Mouse (Mus musculus): Measurements from ENCODE around the gene Frmd4b.
A peak's percentile ranks its signal among the peaks of the same experiment; 100 is the strongest.

Frmd4b gene

GRCm38 (mm10) chr6:97363846-97364245 lies 253.5 kb downstream of the Frmd4b start:
- DNase-seq (ENCODE audit: low read depth, low spot score) = no peak

DNA sequence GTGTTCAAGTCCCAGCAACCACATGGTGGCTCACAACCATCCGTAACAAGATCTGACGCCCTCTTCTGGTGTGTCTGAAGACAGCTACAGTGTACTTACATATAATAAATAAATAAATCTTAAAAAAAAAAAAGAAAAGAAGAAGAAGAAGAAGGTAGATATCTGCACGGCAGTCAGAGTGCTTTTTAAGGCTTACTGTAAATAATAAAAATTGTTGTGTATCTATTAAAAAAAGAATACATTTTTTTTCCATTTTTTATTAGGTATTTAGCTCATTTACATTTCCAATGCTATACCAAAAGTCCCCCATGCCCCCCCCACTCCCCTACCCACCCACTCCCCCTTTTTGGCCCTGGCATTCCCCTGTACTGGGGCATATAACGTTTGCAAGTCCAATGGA lies 259.7 kb downstream of the Frmd4b start:
- peak; percentile 39 for DNase-seq (ENCODE audit: low read depth, low spot score)

DNA sequence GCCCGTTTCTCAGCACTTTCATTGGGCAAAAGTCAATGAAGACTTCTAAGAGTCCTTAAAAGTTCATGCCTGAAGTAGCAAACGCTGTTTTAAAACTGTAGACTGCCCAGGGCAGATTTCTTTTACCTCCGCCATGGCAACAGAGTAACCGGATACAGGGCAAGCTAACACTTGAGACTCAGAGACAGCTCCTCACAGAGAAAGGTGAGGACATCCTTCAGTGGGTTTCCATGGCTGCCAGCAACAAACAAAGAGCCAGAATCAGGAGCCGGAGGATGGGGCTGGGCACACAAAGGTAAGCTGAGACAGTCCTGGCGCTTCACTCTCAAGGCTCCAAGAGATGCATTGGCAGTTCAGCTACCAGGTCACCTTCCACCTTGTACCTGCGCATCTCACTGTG lies 260.7 kb downstream of the Frmd4b start:
- DNase-seq (ENCODE audit: low read depth, low spot score) = peak; percentile 35

DNA sequence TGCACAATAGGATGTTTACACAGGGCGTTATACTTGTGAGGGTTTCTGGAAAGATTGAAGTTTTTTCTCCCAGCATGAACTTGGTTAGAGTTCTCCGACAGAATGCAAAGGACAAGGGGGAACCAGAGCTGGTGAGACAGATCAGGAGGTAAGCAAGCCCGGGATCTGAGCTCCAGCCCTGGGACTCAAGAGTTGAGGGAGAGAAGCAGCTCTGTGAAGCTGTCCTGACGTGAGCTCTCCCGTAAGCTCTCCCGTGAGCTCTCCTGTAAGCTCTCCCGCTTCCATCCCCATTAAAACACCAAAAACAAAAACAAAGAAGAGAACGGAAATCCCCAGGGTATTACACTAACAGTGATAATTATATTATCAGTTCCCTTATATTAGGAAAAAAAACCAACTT lies 262.2 kb downstream of the Frmd4b start:
- DNase-seq (ENCODE audit: low read depth, low spot score) = peak; percentile 7

DNA sequence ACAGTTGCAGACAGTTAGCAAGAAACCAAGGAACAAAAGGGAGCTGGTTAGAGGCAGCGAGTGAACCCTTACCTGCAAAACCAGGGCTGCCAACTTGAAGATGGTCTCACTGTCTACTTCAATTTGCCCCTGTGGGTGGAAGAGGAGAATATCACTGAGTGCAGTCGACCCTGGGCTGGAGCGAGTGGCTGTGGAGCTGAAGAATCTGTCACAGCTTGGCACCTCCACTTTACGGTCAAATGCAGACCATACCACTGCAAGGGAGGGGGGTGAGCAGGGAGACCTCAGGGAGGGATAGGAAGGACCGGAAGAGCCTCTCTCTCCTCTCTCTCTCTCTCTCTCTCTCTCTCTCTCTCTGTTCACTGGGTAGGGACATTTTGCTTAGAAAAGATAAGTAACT lies 263.4 kb downstream of the Frmd4b start:
- peak; percentile 13 for DNase-seq (ENCODE audit: low read depth, low spot score)

DNA sequence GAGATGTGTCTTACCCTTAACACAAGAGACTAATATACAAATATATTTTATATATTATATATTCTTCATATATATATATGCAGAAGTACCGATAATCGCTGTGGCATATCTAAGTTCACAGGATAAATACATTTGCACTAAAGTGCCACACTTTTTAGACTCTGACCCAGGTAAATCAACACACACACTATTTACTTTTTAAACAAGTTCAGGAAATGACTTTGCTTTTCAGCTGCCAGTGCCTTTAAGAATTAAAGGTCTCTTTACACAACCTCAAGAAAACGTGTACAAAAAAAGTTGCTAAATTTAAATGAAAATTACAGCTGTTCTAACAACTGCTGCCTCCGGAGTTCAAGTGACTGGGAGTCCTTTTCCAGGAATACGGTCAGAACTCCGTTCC lies 264.0 kb downstream of the Frmd4b start:
- no peak for DNase-seq (ENCODE audit: low read depth, low spot score)

- peak; percentile 31 for DNase-seq (ENCODE audit: low read depth, low spot score)
Measured at GRCm38 (mm10) chr6:97352505-97353154, 264.7 kb downstream of the Frmd4b start.

DNA sequence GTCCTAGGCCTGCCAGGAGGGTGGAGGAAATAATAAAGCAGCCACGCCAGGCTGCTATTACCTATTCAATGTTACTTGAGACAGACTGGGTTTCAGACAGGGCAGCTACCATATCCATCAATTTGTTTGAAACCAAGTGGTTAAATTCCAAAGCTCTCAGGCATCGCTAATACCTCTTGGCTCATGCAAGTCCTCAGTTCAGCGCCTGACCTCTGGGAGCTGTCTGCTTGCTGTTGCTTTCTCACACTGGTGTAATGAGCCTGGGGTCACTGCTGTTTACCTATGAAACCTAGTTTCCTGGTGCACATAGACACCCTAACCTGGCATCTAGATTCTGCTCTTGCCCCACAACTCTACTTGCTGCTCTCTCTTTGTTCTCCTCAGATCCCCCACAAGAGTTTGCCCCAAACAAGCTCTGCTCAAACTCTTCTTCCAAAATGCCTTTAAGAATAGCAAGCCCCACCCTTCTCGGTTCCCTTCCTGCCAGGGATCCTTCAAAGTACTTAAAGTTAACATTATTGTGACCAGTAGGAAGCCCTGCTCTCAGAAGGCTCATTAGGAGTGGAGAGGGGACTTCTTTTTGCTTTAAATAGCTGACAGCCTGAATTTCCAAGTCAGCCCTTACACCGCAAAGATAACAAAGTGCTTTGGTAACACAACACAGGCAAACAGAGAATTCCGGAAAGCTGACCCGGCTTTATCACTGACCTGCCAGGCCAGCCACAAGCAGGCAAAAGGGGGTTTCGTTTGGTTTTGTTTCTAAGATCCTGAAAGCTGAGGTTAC lies 267.8 kb downstream of the Frmd4b start:
- peak; percentile 30 for DNase-seq (ENCODE audit: low read depth, low spot score)

GRCm38 (mm10) chr6:97346932-97347331 lies 270.4 kb downstream of the Frmd4b start:
- DNase-seq (ENCODE audit: low read depth, low spot score) = no peak

DNA sequence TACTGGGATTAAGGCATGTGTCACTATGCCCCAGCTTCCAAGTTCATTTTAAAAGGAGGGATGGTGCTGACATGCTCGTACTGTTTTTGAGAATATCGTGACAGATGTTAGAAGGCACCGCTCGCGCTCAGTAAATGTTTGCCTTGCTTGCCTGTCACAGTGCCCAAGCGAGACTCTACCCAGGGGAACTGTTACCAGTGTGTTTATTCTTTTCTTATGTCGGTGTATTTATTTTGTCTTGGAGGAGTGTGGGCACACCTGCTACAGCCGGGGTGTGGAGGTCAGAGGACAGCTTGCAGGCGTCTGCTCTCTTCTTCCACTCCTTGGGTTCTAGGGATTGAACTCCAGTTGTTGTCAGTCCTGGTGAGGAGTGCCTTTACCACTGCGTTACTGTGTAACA lies 270.8 kb downstream of the Frmd4b start:
- no peak for DNase-seq (ENCODE audit: low read depth, low spot score)

- no peak for DNase-seq (ENCODE audit: low read depth, low spot score)
Measured at GRCm38 (mm10) chr6:97345921-97346320, 271.4 kb downstream of the Frmd4b start.

GRCm38 (mm10) chr6:97342185-97342584 lies 275.2 kb downstream of the Frmd4b start:
- no peak for DNase-seq (ENCODE audit: low read depth, low spot score)

DNA sequence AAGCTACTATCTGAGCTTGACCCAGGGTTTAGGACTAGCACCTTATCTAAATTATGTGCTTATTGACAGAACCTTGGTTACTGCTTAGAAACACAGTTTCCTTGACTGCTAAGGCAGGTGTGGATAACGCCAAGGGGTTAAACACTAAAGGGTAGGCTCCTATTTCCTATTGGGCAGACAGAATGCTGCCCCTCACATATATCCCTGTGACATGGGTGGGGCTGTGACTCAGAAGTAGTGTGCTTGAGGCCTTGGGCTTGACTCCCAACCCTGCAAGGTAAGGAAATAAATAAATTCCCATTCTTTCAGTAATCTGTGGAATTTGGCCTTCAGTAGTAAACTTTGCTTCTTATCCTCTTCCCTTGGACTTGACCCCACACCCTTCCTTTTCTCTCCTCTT lies 275.7 kb downstream of the Frmd4b start:
- no peak for DNase-seq (ENCODE audit: low read depth, low spot score)

GRCm38 (mm10) chr6:97341148-97341547 lies 276.2 kb downstream of the Frmd4b start:
- no peak for DNase-seq (ENCODE audit: low read depth, low spot score)

- DNase-seq (ENCODE audit: low read depth, low spot score) = peak; percentile 31
Measured at GRCm38 (mm10) chr6:97340211-97340791, 277.0 kb downstream of the Frmd4b start.

- no peak for DNase-seq (ENCODE audit: low read depth, low spot score)
Measured at GRCm38 (mm10) chr6:97339271-97339681, 278.1 kb downstream of the Frmd4b start.

GRCm38 (mm10) chr6:97338843-97339242 lies 278.5 kb downstream of the Frmd4b start:
- DNase-seq (ENCODE audit: low read depth, low spot score) = no peak

DNA sequence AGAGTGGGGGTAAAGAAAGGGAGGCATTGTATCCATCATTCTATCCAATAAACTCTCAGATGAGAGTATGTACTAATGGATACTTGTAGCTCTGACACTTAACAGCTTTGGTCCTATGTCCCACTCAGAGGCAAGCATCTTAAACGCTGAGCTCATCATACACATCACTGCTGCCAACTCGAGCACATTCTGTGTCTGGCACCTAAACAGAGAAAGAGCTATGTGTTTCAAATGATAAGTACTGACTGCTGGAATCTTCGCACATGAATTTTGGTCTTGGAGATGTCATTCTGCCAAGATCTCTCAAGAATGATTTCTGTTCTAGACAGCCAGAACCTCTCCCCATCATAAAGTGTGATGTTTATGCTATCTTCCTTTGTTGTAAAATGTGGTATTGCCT lies 284.0 kb downstream of the Frmd4b start:
- no peak for DNase-seq (ENCODE audit: low read depth, low spot score)

DNA sequence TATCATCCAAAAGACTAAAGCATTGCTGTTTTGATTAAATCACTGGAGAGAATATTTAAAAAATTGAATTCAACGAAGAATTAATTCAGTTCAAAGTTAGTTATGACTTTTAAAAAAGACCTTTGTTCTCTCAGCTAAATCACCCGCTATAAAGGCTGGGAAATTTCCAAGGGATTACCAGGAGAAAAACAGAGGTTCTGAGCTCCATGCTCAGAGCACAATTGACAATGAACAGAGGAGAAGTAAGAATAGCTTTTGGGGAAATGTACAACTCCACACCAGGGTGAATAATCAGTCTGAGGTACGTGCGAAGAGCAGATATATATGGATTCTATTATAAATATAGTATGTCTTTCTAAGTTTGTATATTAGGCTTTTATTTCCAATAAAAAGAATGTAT lies 293.4 kb downstream of the Frmd4b start:
- no peak for DNase-seq (ENCODE audit: low read depth, low spot score)

GRCm38 (mm10) chr6:97322126-97322525 lies 295.2 kb downstream of the Frmd4b start:
- DNase-seq (ENCODE audit: low read depth, low spot score) = no peak

DNA sequence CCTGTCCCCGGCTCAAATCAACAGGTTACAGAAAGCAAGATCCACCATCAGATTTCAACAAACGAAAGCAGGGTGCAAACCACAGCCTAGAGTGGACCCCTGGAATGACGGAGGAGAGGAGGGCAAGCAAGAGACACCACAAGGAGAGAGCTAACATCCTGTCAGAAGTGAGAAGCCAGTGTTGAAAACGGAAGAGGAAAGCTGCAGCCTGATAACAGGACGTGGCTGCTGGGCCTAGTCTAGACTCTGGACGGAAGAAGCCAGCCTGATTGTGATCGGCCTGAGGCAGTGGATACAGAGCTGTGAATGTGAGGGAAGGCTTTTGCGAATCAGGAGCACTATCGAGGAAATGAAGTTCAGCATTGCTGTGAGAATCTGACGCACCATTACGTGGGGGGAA lies 296.2 kb downstream of the Frmd4b start:
- DNase-seq (ENCODE audit: low read depth, low spot score) = no peak

DNA sequence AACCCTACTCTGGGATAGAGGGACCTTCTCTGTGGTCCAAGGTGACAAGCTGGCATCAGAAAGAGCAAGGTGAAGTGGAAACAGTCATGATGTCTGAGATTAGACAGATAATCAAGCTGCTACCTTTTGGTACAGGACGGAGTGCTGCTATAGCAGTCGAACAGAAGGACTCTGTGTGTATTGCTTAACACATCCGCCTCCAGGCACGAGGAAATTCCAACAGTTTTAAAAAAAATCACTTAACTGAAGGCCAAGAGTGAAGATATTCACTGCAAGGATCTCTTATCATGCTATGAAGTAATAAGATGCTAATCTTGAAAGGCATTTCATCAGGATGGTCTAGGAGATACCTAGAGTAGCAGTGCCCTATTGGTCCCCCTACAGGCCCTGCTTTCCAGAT lies 298.3 kb downstream of the Frmd4b start:
- DNase-seq (ENCODE audit: low read depth, low spot score) = no peak

- no peak for DNase-seq (ENCODE audit: low read depth, low spot score)
Measured at GRCm38 (mm10) chr6:97317956-97318355, 299.4 kb downstream of the Frmd4b start.
